9 mouse cellular contexts compared by ENCODE assay signal in the genomic region with DNA sequence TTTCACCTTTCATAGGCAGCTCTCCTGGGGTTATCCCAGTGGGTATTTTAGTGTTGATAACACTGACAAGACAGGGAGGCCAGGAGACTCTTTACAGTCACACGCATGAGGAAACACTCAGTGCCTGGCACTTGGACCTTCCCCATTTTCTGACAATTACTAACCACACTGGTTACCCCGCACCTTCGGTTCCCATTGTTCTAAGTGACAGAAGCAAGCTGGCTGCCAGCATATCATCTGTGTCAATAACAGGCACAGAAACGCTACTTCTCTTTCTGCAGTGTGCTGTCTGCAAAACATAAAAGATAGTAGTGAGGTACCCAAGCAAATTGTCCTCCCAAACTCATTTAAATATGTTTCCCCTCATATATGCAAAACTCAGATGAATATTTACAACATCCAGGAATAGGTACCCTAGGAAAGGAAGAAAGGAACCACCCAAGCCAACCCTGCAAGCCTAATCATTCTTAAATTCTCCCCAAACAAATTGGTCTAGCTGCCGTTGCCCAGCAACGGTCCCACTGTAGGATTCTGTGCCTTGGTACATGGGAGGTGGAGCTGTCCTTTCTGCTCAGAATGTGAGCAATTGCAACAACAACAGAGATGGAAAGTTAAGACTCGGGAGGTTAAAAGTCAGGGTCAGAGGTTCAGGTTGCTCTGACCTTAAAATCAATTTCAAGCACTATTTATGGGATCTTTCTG.
DNase-seq lines count a peak whose midpoint lies in the region; ATAC-seq lines count a peak whose summit lies in the region.
"Had no signal": no experiment of that assay in that cellular context is flagged by ENCODE, and none has a peak within 500 bp of the region (broad histone marks: within the 10 kb centered on the region; RNA-seq: fewer than 3 reads in every experiment).

No protein-coding gene starts in this region.

- 65% methylated on average over 7 of the region's 7 CpGs for WGBS in forebrain, embryonic 10.5 days
- 9% methylated on average over 7 of the region's 7 CpGs for WGBS in hindbrain, embryonic 15.5 days
- WGBS in midbrain, embryonic 11.5 days = 36% methylated on average over 7 of the region's 7 CpGs

- H3K4me1 ChIP-seq in forebrain, embryonic 10.5 days = peaks cover 32% of the 10 kb centered on the region
- peaks cover 13% of the 10 kb centered on the region for H3K4me1 ChIP-seq in hindbrain, embryonic 15.5 days (replicated peaks)
- peaks cover 10% of the 10 kb centered on the region for H3K4me1 ChIP-seq in midbrain, embryonic 11.5 days (ENCODE audit: control insufficient read depth, insufficient read depth, low read length)

- H3K4me2 ChIP-seq in hindbrain, embryonic 15.5 days = no peak overlapping the region
- no peak overlapping the region for H3K4me2 ChIP-seq in midbrain, embryonic 11.5 days

- H3K36me3 ChIP-seq in forebrain, embryonic 10.5 days (replicated peaks) = no peaks in the 10 kb centered on the region
- H3K36me3 ChIP-seq in hindbrain, embryonic 15.5 days = no peaks in the 10 kb centered on the region
- no peaks in the 10 kb centered on the region for H3K36me3 ChIP-seq in midbrain, embryonic 11.5 days (ENCODE audit: control insufficient read depth, insufficient read depth, low read length)

- peaks cover 11% of the 10 kb centered on the region; the same call in 1 of the 2 replicates for H3K27me3 ChIP-seq in forebrain, embryonic 10.5 days (ENCODE audit: poor library complexity, severe bottlenecking)
- H3K27me3 ChIP-seq in hindbrain, embryonic 15.5 days = no peaks in the 10 kb centered on the region
- H3K27me3 ChIP-seq in midbrain, embryonic 11.5 days (ENCODE audit: control insufficient read depth, insufficient read depth, low read length) = no peaks in the 10 kb centered on the region

- no peaks in the 10 kb centered on the region for H3K9me3 ChIP-seq in forebrain, embryonic 10.5 days
- no peaks in the 10 kb centered on the region for H3K9me3 ChIP-seq in hindbrain, embryonic 15.5 days
- no peaks in the 10 kb centered on the region for H3K9me3 ChIP-seq in midbrain, embryonic 11.5 days (ENCODE audit: control insufficient read depth, low read length)

- DNase-seq in R1 (ENCODE audit: low read depth, low spot score) (peak; percentile 10), adipocyte (ENCODE audit: low spot score) (no peak)
- DNase-seq in forebrain, embryonic 10.5 days (ENCODE audit: extremely low spot score, low spot score) = peak; percentile 17
- peak; percentile 85 for DNase-seq in midbrain, embryonic 11.5 days (ENCODE audit: low spot score, missing footprints)
- no peak for DNase-seq in T-cell, adult 2 months (ENCODE audit: low spot score)
- DNase-seq in heart, adult 9 months (ENCODE audit: low spot score in 2 of 2) = no peak
- DNase-seq in natural killer cell, adult 2 months (ENCODE audit: low spot score in 2 of 2) = no peak
- DNase-seq: lung, postnatal 14 days had no signal

- no peak overlapping the region for H3K9ac ChIP-seq in hindbrain, embryonic 15.5 days
- H3K9ac ChIP-seq in midbrain, embryonic 11.5 days (ENCODE audit: low read length) = no peak overlapping the region

- ATAC-seq in hindbrain, embryonic 15.5 days (ENCODE audit: low FRiP score, low read depth) = peak; percentile 73; the same call in 1 of the 2 replicates
- 0 out of 2 replicates have a peak, but pooled peaks have one; percentile 52 for ATAC-seq in midbrain, embryonic 11.5 days (ENCODE audit: low FRiP score)

- no peak overlapping the region for H3K27ac ChIP-seq in forebrain, embryonic 10.5 days
- H3K27ac ChIP-seq in hindbrain, embryonic 15.5 days (replicated peaks) = peak overlapping the region; percentile 62; the same call in 1 of the 2 replicates
- H3K27ac ChIP-seq in midbrain, embryonic 11.5 days (ENCODE audit: low read depth, low read length) = no peak overlapping the region

- H3K4me3 ChIP-seq in forebrain, embryonic 10.5 days = no peak overlapping the region
- H3K4me3 ChIP-seq in hindbrain, embryonic 15.5 days = no peak overlapping the region
- no peak overlapping the region for H3K4me3 ChIP-seq in midbrain, embryonic 11.5 days (ENCODE audit: low read depth, low read length)

Comparison
In these comparisons a context has a peak if more than half of its experiments do, and no peak if none do; other contexts are left out.
1. DNase-seq: peak in R1 (single experiment), forebrain, embryonic 10.5 days (single experiment) and midbrain, embryonic 11.5 days (single experiment); none in T-cell, adult 2 months (single experiment), heart, adult 9 months (0 of 2), natural killer cell, adult 2 months (0 of 2) and adipocyte (single experiment).